Mouse (Mus musculus) cerebellum, adult 2 months (tissue): ENCODE results near the gene Brcc3.

Experiments
- CTCF ChIP-seq: fragments of 200-500 bp; IDR thresholded peaks from 2 replicates; pipeline ENCODE4 v1.5.1; 2011; ENCODE audit warnings: low read depth, mild to moderate bottlenecking, control low read depth, low read length, moderate library complexity, borderline replicate concordance; ENCODE audit not compliant: insufficient read depth
- POLR2A ChIP-seq: fragments of 200-500 bp; IDR thresholded peaks from 2 replicates; pipeline ENCODE4 v1.6.1; 2011; ENCODE audit warnings: low read length, control low read depth, borderline replicate concordance; ENCODE audit not compliant: insufficient read depth

- TF ChIP-seq CTCF (no peak), POLR2A (no peak)
These were observed 17.0 kb upstream of the Brcc3 start for GRCm38 (mm10) chrX:75399471-75399870.
